Mouse (Mus musculus) limb, embryonic 15.5 days (tissue): ENCODE measurements around the gene Fgf13. TPM values are rescaled to one million over a fixed set of nuclear protein-coding genes. Genes with fewer than 3 reads are reported as not detected.

Experiments used
- ATAC-seq: fragments of 200-750 bp; cut with Nextera tagmentation; 2 replicates; pipeline ENCODE4 v1.8.0; 2017; ENCODE audit warnings: low read depth, moderate TSS enrichment; ENCODE audit not compliant: insufficient number of reproducible peaks, low FRiP score, low TSS enrichment
- H3K27ac ChIP-seq: fragments of 300-500 bp; sonication (generic); 2 replicates; pipeline ENCODE4 v1.5.1; 2015; ENCODE audit warnings: moderate library complexity, mild to moderate bottlenecking, inconsistent platforms
- H3K27me3 ChIP-seq: fragments of 300-500 bp; sonication (generic); 2 replicates; pipeline ENCODE4 v1.6.1; 2015; ENCODE audit warnings: inconsistent platforms
- H3K36me3 ChIP-seq: fragments of 300-500 bp; sonication (generic); 2 replicates; pipeline ENCODE4 v1.6.1; 2015; ENCODE audit warnings: inconsistent platforms
- H3K4me1 ChIP-seq: fragments of 300-500 bp; sonication (generic); 2 replicates; pipeline ENCODE4 v1.6.1; 2015; ENCODE audit warnings: inconsistent platforms
- H3K4me2 ChIP-seq: fragments of 300-500 bp; sonication (generic); 2 replicates; pipeline ENCODE4 v1.6.1; 2015; ENCODE audit warnings: mild to moderate bottlenecking, inconsistent platforms
- H3K4me3 ChIP-seq: fragments of 300-500 bp; sonication (generic); 2 replicates; pipeline ENCODE4 v1.5.1; 2015; ENCODE audit warnings: mild to moderate bottlenecking, inconsistent platforms
- H3K9ac ChIP-seq: fragments of 300-500 bp; sonication (generic); 2 replicates; pipeline ENCODE4 v1.6.1; 2015; ENCODE audit warnings: inconsistent platforms
- H3K9me3 ChIP-seq: fragments of 300-500 bp; sonication (generic); 2 replicates; pipeline ENCODE4 v1.6.1; 2016; ENCODE audit warnings: inconsistent platforms
- WGBS: fragments of 180-500 bp; shearing (Covaris S2); methylation state at CpG from one replicate; pipeline ENCODE4 v1.1.7; 2015; 5-methylcytosine and 5-hydroxymethylcytosine counted together
- polyA plus RNA-seq: library from polyadenylated mRNA; unstranded; fragments of >200 nt; fragmentation: Nextera tagmentation; extraction: Ambion mirVana; gene quantifications from 2 replicates; pipeline ENCODE4 v1.2.1, GENCODE M21; 2015

The Fgf13 gene
- 17.2 and 24.9 TPM in 2 replicates for polyA plus RNA-seq

GRCm38 (mm10) chrX:59567695-59568431 is at the start of gene Fgf13:
Gene Fgf13 (minus strand): TSS chrX:59568071.
- peaks cover 24% of the 10 kb centered on the region; the same call in 1 of the 2 replicates for H3K27me3 ChIP-seq
- peak within 1 kb of the TSS; percentile 64 for H3K4me2 ChIP-seq
- peak within 1 kb of the TSS; percentile 17; the same call in 1 of the 2 replicates for H3K9ac ChIP-seq
- peak within 1 kb of the TSS; percentile 49 for H3K4me3 ChIP-seq
- no peaks in the 10 kb centered on the region for H3K9me3 ChIP-seq
- H3K36me3 ChIP-seq: no peaks in the 10 kb centered on the region
- H3K27ac ChIP-seq: peak within 1 kb of the TSS; percentile 75
- 15% methylated on average over 38 of the region's 47 CpGs for WGBS
- no peak for ATAC-seq
- 0 out of 2 replicates have a peak, but pooled peaks cover 6% of the 10 kb centered on the region for H3K4me1 ChIP-seq

DNA sequence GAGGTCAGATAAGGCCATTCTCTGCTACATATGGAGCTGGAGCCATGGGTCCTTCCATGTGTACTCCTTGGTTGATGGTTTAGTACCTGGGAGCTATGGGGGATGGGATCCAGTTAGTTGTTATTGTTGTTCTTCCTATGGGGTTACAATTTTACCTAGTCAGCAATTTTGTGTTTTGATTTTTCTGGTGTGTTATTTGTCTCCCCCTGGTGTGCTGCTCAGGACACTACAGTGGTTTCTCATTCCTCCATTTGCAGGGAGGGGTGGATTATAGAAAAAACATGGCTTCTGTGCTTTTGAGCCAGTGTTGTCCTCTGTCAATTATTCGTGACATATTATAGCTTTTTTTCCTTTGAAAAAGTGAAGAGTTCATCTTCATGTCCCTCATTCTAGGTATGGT is 38.7 kb upstream of the Fgf13 start:
- H3K9me3 ChIP-seq: no peaks in the 10 kb centered on the region
- H3K27ac ChIP-seq: no peak overlapping the region
- H3K27me3 ChIP-seq: no peaks in the 10 kb centered on the region
- ATAC-seq: no peak
- 63% methylated on average over 1 of the region's 1 CpGs for WGBS
- no peak overlapping the region for H3K4me2 ChIP-seq
- H3K4me3 ChIP-seq: no peak overlapping the region
- H3K36me3 ChIP-seq: no peaks in the 10 kb centered on the region
- no peaks in the 10 kb centered on the region for H3K4me1 ChIP-seq
- H3K9ac ChIP-seq: no peak overlapping the region

DNA sequence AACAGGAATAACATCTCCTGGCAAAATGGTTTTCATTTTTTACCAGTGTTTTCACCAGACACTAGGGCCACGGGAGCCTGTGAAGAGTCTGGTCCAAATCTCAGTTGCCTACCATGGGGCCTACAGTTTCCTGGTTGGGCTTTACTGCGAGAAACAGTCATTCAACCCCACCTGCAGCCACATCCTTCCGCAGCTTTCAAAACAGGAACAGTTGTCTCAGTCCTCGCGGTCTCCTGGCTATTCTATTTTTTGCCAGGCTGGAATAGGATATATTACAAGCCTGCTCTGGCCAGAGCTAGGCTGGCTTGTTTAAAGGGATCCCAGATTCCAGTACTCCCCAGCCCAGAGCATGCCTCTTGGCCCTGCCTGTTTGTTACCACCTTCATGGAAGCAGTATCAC is 21.2 kb upstream of the Fgf13 start:
- no peaks in the 10 kb centered on the region for H3K4me1 ChIP-seq
- no peak overlapping the region for H3K27ac ChIP-seq
- H3K27me3 ChIP-seq: no peaks in the 10 kb centered on the region
- H3K9me3 ChIP-seq: no peaks in the 10 kb centered on the region
- no peak overlapping the region for H3K4me2 ChIP-seq
- no peaks in the 10 kb centered on the region for H3K36me3 ChIP-seq
- whole genome bisulfite sequencing: 44% methylated on average over 5 of the region's 5 CpGs
- H3K4me3 ChIP-seq: no peak overlapping the region
- H3K9ac ChIP-seq: no peak overlapping the region
- no peak for ATAC-seq

- Histone ChIP-seq H3K9me3 (no peaks in the 10 kb centered on the region), H3K4me2 (no peak overlapping the region), H3K9ac (no peak overlapping the region), H3K36me3 (no peaks in the 10 kb centered on the region), H3K4me3 (no peak overlapping the region), H3K4me1 (no peaks in the 10 kb centered on the region), H3K27ac (no peak overlapping the region), H3K27me3 (no peaks in the 10 kb centered on the region)
- no peak for ATAC-seq
- WGBS: 64% methylated on average over 11 of the region's 11 CpGs
These were observed 17.8 kb upstream of the Fgf13 start for GRCm38 (mm10) chrX:59585508-59586186.

GRCm38 (mm10) chrX:59584034-59584433 is 16.2 kb upstream of the Fgf13 start:
- Histone ChIP-seq H3K9me3 (no peaks in the 10 kb centered on the region), H3K36me3 (no peaks in the 10 kb centered on the region), H3K27me3 (no peaks in the 10 kb centered on the region), H3K4me3 (no peak overlapping the region), H3K27ac (no peak overlapping the region), H3K4me2 (no peak overlapping the region), H3K9ac (no peak overlapping the region), H3K4me1 (no peaks in the 10 kb centered on the region)
- no peak for ATAC-seq

GRCm38 (mm10) chrX:59566826-59567694 is 811 bp downstream of the Fgf13 start:
- peak overlapping the region; percentile 64 for H3K4me2 ChIP-seq
- 20% methylated on average over 73 of the region's 75 CpGs for WGBS
- H3K27ac ChIP-seq: peak overlapping the region; percentile 75
- peak overlapping the region; percentile 49 for H3K4me3 ChIP-seq
- H3K27me3 ChIP-seq: peaks cover 24% of the 10 kb centered on the region; the same call in 1 of the 2 replicates
- ATAC-seq: peak; percentile 64
- no peaks in the 10 kb centered on the region for H3K36me3 ChIP-seq
- no peaks in the 10 kb centered on the region for H3K9me3 ChIP-seq
- H3K9ac ChIP-seq: peak overlapping the region; percentile 17; the same call in 1 of the 2 replicates
- H3K4me1 ChIP-seq: 0 out of 2 replicates have a peak, but pooled peaks cover 6% of the 10 kb centered on the region

GRCm38 (mm10) chrX:59566017-59566679 is 1.7 kb downstream of the Fgf13 start:
- Histone ChIP-seq H3K27me3 (peaks cover 24% of the 10 kb centered on the region; the same call in 1 of the 2 replicates), H3K9me3 (no peaks in the 10 kb centered on the region), H3K4me3 (peak overlapping the region; percentile 49), H3K9ac (no peak overlapping the region), H3K4me2 (peak overlapping the region; percentile 64), H3K4me1 (0 out of 2 replicates have a peak, but pooled peaks cover 6% of the 10 kb centered on the region), H3K27ac (no peak overlapping the region), H3K36me3 (no peaks in the 10 kb centered on the region)
- 28% methylated on average over 18 of the region's 18 CpGs for WGBS
- ATAC-seq: no peak

DNA sequence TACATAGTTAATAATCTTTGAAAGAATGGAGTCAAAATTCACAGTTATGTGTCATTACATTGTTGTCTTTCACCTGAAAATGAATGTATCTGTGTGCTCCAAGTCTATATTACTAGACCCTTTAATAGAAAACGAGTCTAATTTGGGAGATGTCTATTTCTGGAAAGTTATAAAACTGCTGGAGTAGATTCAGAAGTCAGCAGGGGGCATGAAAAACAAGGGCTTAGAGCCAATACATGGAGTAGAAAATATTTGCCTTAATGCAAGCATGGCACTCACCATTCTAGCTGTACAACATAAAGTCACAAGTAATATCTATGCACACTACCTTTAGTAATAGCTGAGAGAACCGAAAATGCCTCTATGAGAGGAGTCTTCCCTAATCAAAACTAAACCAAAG is 19.9 kb downstream of the Fgf13 start:
- ATAC-seq: no peak
- no peaks in the 10 kb centered on the region for H3K9me3 ChIP-seq
- H3K4me2 ChIP-seq: no peak overlapping the region
- no peaks in the 10 kb centered on the region for H3K36me3 ChIP-seq
- no peaks in the 10 kb centered on the region for H3K4me1 ChIP-seq
- no peaks in the 10 kb centered on the region for H3K27me3 ChIP-seq
- 55% methylated on average over 2 of the region's 2 CpGs for WGBS
- no peak overlapping the region for H3K27ac ChIP-seq
- H3K9ac ChIP-seq: no peak overlapping the region
- no peak overlapping the region for H3K4me3 ChIP-seq

GRCm38 (mm10) chrX:59508273-59508672 is 59.6 kb downstream of the Fgf13 start:
- WGBS: 64% methylated on average over 4 of the region's 4 CpGs
- H3K27me3 ChIP-seq: no peaks in the 10 kb centered on the region
- no peak for ATAC-seq
- H3K9me3 ChIP-seq: no peaks in the 10 kb centered on the region
- H3K9ac ChIP-seq: no peak overlapping the region
- H3K27ac ChIP-seq: no peak overlapping the region
- no peak overlapping the region for H3K4me2 ChIP-seq
- H3K4me3 ChIP-seq: no peak overlapping the region
- H3K36me3 ChIP-seq: no peaks in the 10 kb centered on the region
- no peaks in the 10 kb centered on the region for H3K4me1 ChIP-seq

GRCm38 (mm10) chrX:59493388-59493787 is 74.5 kb downstream of the Fgf13 start:
- H3K27me3 ChIP-seq: no peaks in the 10 kb centered on the region
- ATAC-seq: no peak
- H3K9me3 ChIP-seq: no peaks in the 10 kb centered on the region
- H3K4me3 ChIP-seq: no peak overlapping the region
- no peaks in the 10 kb centered on the region for H3K4me1 ChIP-seq
- 39% methylated on average over 1 of the region's 1 CpGs for WGBS
- H3K36me3 ChIP-seq: no peaks in the 10 kb centered on the region
- no peak overlapping the region for H3K9ac ChIP-seq
- no peak overlapping the region for H3K4me2 ChIP-seq
- no peak overlapping the region for H3K27ac ChIP-seq

DNA sequence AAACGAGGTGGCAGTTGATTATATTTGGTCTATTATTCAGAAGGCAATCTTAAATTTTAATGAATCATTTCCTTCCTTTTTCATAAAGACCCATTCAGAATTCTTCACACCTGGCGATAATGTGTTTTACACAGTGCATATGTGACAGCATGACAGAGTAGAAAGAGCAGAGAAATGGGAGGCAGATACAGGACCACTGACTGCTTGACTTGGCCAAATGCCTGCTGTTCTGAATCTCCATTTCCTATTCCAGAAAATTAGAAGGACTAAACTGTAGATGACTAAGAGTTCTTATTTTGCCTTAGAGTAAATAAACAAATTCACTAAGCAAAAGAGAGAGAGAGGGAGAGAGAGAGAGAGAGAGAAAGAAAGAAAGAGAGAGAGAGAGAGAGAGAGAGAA is 82.4 kb downstream of the Fgf13 start:
- Histone ChIP-seq H3K9me3 (no peaks in the 10 kb centered on the region), H3K4me2 (no peak overlapping the region), H3K27me3 (no peaks in the 10 kb centered on the region), H3K4me1 (no peaks in the 10 kb centered on the region), H3K9ac (no peak overlapping the region), H3K4me3 (no peak overlapping the region), H3K27ac (no peak overlapping the region), H3K36me3 (no peaks in the 10 kb centered on the region)
- ATAC-seq: no peak
- WGBS: 54% methylated on average over 2 of the region's 2 CpGs
